ENCODE assay signal across 8 mouse cellular contexts in genomic region chr4:59819054-59819472, GRCm38 (mm10). TPM values are rescaled to one million over a fixed set of nuclear protein-coding genes. Genes with fewer than 3 reads are reported as not detected.
A peak's percentile ranks its signal among the peaks of the same experiment; 100 is the strongest.
DNase-seq lines count a peak whose midpoint lies in the region; ATAC-seq and TF ChIP-seq lines count a peak whose summit lies in the region.

No protein-coding gene starts in this region.

- H3K36me3 ChIP-seq in thymus, adult 2 months (ENCODE audit: control insufficient read depth, insufficient read depth, low read length) = no peaks in the 10 kb centered on the region

- WGBS in thymus, adult 2 months = 8% methylated on average over 7 of the region's 7 CpGs

- peaks cover 40% of the 10 kb centered on the region for H3K4me1 ChIP-seq in thymus, adult 2 months (replicated peaks; ENCODE audit: control insufficient read depth, insufficient read depth, low read length)

- no peak for TF ChIP-seq POLR2A in thymus, adult 2 months (IDR thresholded peaks at IDR 0.05; ENCODE audit: control insufficient read depth, extremely low read depth, insufficient read depth, low read length, poor library complexity)

- no peak for ATAC-seq in inflammation-experienced regulatory T-cells, adult 6 months

- DNase-seq in embryo, embryonic 10.5 days (ENCODE audit: low spot score) = peak; percentile 6
- DNase-seq in embryo, embryonic 10 days (ENCODE audit: low spot score) = no peak
- peak; percentile 26 for DNase-seq in thymus, adult 2 months
- no peak for DNase-seq in thymus, adult 18-20 months
- DNase-seq in kidney, postnatal 4 days = peak; percentile 35 to 58
- DNase-seq in spleen, adult 12 weeks (ENCODE audit: low spot score) = no peak
- DNase-seq in right cerebral cortex, postnatal 10 days (ENCODE audit: low spot score in 2 of 2) = no peak

- TF ChIP-seq CTCF in thymus, adult 2 months (IDR thresholded peaks at IDR 0.05; ENCODE audit: borderline replicate concordance, control insufficient read depth, extremely low read depth, insufficient read depth, low read length, poor library complexity) = no peak

- H3K27ac ChIP-seq in thymus, adult 2 months (ENCODE audit: control insufficient read depth, insufficient read depth, low read length) = peak overlapping the region; percentile 75

- H3K4me3 ChIP-seq in thymus, adult 2 months (ENCODE audit: control insufficient read depth, insufficient read depth, low read length) = no peak overlapping the region

- H3K27me3 ChIP-seq in thymus, adult 2 months (ENCODE audit: control insufficient read depth, insufficient read depth, low read length) = no peaks in the 10 kb centered on the region

RNA-seq across cellular contexts. Expression of gene Snx30, which starts 13.4 kb away (rescaled TPM):
- 6.1 and 7.8 TPM in 2 replicates for polyA plus RNA-seq in thymus, adult 2 months (2012; rRNA removed)
- polyA plus RNA-seq in inflammation-experienced regulatory T-cells, adult 6 months (2017; shearing (Covaris generic)) = 1 to 10 TPM; 2.6 to 3.6 (median 2.8) TPM

RNA-seq across cellular contexts. Expression of gene Inip, which starts 17.7 kb away (rescaled TPM):
- 26.7 and 27.8 TPM in 2 replicates for polyA plus RNA-seq in thymus, adult 2 months (2012; rRNA removed)
- 10 to 100 TPM; 48.4 to 49.9 (median 49.5) TPM for polyA plus RNA-seq in inflammation-experienced regulatory T-cells, adult 6 months (2017; shearing (Covaris generic))

Comparison
In these comparisons a context has a peak if more than half of its experiments do, and no peak if none do; other contexts are left out.
1. DNase-seq: peak in embryo, embryonic 10.5 days (single experiment), thymus, adult 2 months (single experiment) and kidney, postnatal 4 days (2 of 2); none in embryo, embryonic 10 days (single experiment), thymus, adult 18-20 months (0 of 2), spleen, adult 12 weeks (single experiment) and right cerebral cortex, postnatal 10 days (0 of 2).